Mouse (Mus musculus) kidney, embryonic 15.5 days (tissue): Measurements from ENCODE around the gene Msh5. TPM values are rescaled to one million over a fixed set of nuclear protein-coding genes. Genes with fewer than 3 reads are reported as not detected.
A peak's percentile ranks its signal among the peaks of the same experiment; 100 is the strongest.
"Not testable (repeated sequence)": the region's sequence is repeated elsewhere in the genome, so short reads cannot be mapped to it uniquely, and the experiment has no call there.

Source experiments
- ATAC-seq: fragments of 200-750 bp; cut with Nextera tagmentation; replicated peaks from 2 replicates; pipeline ENCODE4 v1.8.0; 2017; ENCODE audit warnings: moderate TSS enrichment; ENCODE audit not compliant: low FRiP score
- H3K27ac ChIP-seq: fragments of 300-500 bp; sonication (generic); 2 replicates; pipeline ENCODE4 v1.5.1; 2015; ENCODE audit warnings: mild to moderate bottlenecking, inconsistent platforms
- H3K27me3 ChIP-seq: fragments of 300-500 bp; sonication (generic); 2 replicates; pipeline ENCODE4 v1.6.1; 2015; ENCODE audit warnings: inconsistent platforms
- H3K36me3 ChIP-seq: fragments of 300-500 bp; sonication (generic); 2 replicates; pipeline ENCODE4 v1.6.1; 2015; ENCODE audit warnings: inconsistent platforms
- H3K4me1 ChIP-seq: fragments of 300-500 bp; sonication (generic); 2 replicates; pipeline ENCODE4 v1.6.1; 2015; ENCODE audit warnings: inconsistent platforms
- H3K4me2 ChIP-seq: fragments of 300-500 bp; sonication (generic); 2 replicates; pipeline ENCODE4 v1.6.1; 2015; ENCODE audit warnings: moderate library complexity, mild to moderate bottlenecking, inconsistent platforms
- H3K4me3 ChIP-seq: fragments of 300-500 bp; sonication (generic); replicated peaks from 2 replicates; pipeline ENCODE4 v1.5.1; 2015; ENCODE audit warnings: mild to moderate bottlenecking, inconsistent platforms
- H3K9ac ChIP-seq: fragments of 300-500 bp; sonication (generic); 2 replicates; pipeline ENCODE4 v1.6.1; 2015; ENCODE audit warnings: mild to moderate bottlenecking, inconsistent platforms
- H3K9me3 ChIP-seq: fragments of 300-500 bp; sonication (generic); replicated peaks from 2 replicates; pipeline ENCODE4 v1.6.1; 2016; ENCODE audit warnings: inconsistent platforms
- WGBS: fragments of 180-500 bp; shearing (Covaris S2); methylation state at CpG from one replicate; pipeline ENCODE4 v1.1.7; 2015; ENCODE audit warnings: mixed read lengths; 5-methylcytosine and 5-hydroxymethylcytosine counted together
- polyA plus RNA-seq: library from polyadenylated mRNA; unstranded; fragments of >200 nt; fragmentation: Nextera tagmentation; extraction: Ambion mirVana; gene quantifications from 2 replicates; pipeline ENCODE4 v1.2.1, GENCODE M21; 2015

The Msh5 gene
- polyA plus RNA-seq, 1 experiment from 2014 or later = 5.4 TPM

DNA sequence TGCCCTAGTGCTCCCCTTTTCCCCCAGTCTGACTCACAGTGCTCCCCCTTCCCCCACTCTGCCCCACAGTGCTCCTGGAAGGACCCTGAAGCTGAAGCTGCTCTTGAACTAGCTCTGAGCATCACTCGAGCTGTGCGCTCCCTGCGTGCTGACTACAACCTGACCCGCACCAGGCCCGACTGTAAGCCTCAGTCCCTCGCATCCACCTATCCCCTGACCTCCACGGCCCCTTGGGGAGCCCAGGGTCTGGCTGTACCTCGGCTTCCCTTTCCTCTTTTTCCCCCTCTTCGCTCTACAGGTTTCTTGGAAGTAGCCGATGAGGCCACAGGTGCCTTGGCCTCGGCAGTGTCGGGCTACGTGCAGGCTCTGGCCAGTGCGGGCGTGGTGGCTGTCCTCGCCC, 31.2 kb downstream of the Msh5 start:
- WGBS = 93% methylated on average over 16 of the region's 16 CpGs
- no peak overlapping the region for H3K9ac ChIP-seq
- ATAC-seq = no peak

DNA sequence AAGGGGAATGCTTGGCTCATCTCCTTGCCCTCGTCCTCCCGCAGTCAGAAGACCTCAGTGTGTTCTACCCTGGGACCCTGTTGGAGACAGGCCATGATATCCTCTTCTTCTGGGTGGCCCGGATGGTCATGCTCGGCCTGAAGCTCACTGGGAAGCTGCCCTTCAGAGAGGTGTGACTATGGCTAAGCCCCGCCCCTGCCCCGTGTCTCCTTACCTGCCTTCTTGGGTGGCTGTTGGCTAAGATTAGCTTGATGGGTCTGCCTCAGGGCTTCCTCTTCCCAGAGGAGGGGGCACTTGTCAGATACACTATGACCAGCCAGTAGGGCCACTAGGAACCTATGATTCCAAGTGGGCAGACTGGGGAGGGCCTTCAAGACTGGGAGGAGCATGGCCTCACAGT, 33.3 kb downstream of the Msh5 start:
- Histone ChIP-seq H3K4me1 (peaks cover 10% of the 10 kb centered on the region), H3K36me3 (peaks cover 90% of the 10 kb centered on the region), H3K27ac (no peak overlapping the region), H3K9me3 (no peaks in the 10 kb centered on the region), H3K4me2 (no peak overlapping the region), H3K9ac (no peak overlapping the region), H3K27me3 (no peaks in the 10 kb centered on the region), H3K4me3 (no peak overlapping the region)
- no peak for ATAC-seq
- 78% methylated on average over 6 of the region's 6 CpGs for WGBS

More for the DNA sequence above, 31.2 kb downstream of the Msh5 start:
- Histone ChIP-seq H3K4me1 (peaks cover 10% of the 10 kb centered on the region), H3K27ac (no peak overlapping the region), H3K36me3 (peaks cover 69% of the 10 kb centered on the region), H3K4me2 (no peak overlapping the region), H3K4me3 (no peak overlapping the region), H3K9me3 (no peaks in the 10 kb centered on the region), H3K27me3 (no peaks in the 10 kb centered on the region)

DNA sequence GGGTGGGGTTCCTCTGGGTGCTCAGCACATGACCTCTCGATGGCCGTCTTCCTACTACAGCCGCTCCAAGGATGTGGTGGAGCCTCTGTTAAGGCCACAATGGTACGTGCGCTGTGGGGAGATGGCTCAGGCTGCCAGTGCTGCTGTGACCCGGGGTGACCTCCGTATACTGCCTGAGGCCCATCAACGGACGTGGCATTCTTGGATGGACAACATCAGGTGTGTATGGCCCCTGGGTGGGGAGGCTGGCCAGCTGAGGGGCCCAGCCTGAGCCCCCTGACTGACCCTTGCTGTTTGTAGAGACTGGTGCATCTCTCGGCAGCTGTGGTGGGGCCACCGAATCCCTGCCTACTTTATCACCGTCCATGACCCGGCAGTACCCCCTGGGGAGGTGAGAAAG, 34.1 kb downstream of the Msh5 start:
- 83% methylated on average over 13 of the region's 13 CpGs for WGBS
- Histone ChIP-seq H3K27ac (no peak overlapping the region), H3K4me3 (no peak overlapping the region), H3K4me1 (peaks cover 10% of the 10 kb centered on the region), H3K4me2 (no peak overlapping the region), H3K27me3 (no peaks in the 10 kb centered on the region), H3K9ac (no peak overlapping the region), H3K36me3 (peaks cover 98% of the 10 kb centered on the region), H3K9me3 (no peaks in the 10 kb centered on the region)
- no peak for ATAC-seq

DNA sequence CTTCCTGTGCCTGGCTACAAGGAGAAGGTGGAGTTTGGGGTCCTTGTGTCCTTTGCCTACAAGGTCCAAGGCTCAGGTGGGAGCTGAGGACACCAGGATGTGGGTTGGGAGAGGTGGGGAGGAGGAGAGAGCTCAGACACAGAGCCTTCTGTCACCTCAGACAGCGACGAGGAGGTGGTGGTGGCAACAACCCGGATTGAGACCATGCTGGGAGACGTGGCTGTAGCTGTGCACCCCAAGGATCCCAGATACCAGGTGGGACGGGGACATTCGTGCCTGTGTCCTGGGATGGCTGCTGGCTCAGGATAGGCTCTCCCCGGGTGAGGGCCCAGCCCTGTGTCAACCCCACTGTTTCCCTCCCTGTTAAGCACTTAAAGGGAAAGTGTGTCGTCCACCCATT, 35.1 kb downstream of the Msh5 start:
- Histone ChIP-seq H3K9ac (no peak overlapping the region), H3K4me2 (no peak overlapping the region), H3K27me3 (no peaks in the 10 kb centered on the region), H3K4me1 (peaks cover 6% of the 10 kb centered on the region), H3K9me3 (no peaks in the 10 kb centered on the region), H3K4me3 (no peak overlapping the region), H3K36me3 (peaks cover 100% of the 10 kb centered on the region), H3K27ac (no peak overlapping the region)
- 95% methylated on average over 8 of the region's 8 CpGs for WGBS
- ATAC-seq = no peak

DNA sequence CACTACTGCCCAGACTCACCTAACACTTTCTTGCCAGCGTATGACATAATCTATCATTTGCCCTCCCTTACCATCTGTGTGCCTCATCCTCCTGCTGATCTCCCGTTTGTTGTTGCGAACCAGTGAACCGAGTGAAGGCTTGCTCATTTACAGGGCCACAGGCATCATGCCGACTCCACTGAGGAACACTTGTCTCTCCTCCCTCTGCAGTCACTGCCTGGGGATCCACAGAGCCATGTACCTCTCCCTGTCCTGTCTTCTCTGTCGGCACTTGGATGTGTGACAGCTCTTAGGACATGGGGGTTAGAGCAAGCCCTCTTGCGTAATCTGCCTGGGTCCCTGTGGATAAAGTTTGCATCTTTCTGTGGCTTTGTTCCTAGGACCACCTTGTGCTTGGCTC, 37.0 kb downstream of the Msh5 start:
- H3K27me3 ChIP-seq = no peaks in the 10 kb centered on the region
- ATAC-seq = no peak
- no peak overlapping the region for H3K4me2 ChIP-seq
- H3K9ac ChIP-seq = no peak overlapping the region
- H3K9me3 ChIP-seq = no peaks in the 10 kb centered on the region
- H3K27ac ChIP-seq = no peak overlapping the region
- peaks cover 98% of the 10 kb centered on the region for H3K36me3 ChIP-seq
- WGBS = 78% methylated on average over 7 of the region's 7 CpGs
- H3K4me3 ChIP-seq = no peak overlapping the region
- no peaks in the 10 kb centered on the region for H3K4me1 ChIP-seq

DNA sequence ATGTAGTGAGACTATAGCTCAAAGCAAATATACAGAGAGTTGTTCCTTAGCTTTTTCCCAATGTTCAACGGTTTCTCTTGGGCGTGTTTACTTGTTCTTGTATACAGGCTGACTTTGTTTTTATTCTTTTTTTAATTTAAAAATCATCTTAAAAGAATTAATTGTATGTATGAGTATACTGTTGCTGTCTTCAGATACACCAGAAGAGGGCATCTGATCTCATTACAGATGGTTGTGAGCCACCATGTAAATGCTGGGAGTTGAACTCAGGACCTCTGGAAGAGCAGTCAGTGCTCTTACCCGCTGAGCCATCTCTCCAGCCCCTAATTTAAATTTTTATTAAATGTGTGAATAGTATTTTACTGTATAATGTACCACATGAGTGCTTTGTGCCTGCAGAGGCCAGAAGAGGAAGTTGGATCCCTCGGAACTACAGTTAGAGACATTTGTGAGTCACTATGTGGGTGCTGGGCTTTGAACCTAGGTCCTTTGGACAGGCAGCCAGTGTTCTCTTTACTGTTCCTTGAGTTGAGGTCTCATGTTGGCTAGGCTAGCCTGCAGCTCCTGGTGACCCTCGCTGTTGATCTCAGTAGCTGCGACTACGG, 39.1 kb downstream of the Msh5 start:
- ATAC-seq = no peak
- peaks cover 85% of the 10 kb centered on the region for H3K36me3 ChIP-seq
- WGBS = 97% methylated on average over 7 of the region's 7 CpGs
- H3K27me3 ChIP-seq = no peaks in the 10 kb centered on the region
- no peaks in the 10 kb centered on the region for H3K9me3 ChIP-seq
- H3K9ac ChIP-seq = no peak overlapping the region
- H3K4me2 ChIP-seq = no peak overlapping the region
- no peak overlapping the region for H3K27ac ChIP-seq
- peaks cover 13% of the 10 kb centered on the region for H3K4me1 ChIP-seq
- H3K4me3 ChIP-seq = no peak overlapping the region

DNA sequence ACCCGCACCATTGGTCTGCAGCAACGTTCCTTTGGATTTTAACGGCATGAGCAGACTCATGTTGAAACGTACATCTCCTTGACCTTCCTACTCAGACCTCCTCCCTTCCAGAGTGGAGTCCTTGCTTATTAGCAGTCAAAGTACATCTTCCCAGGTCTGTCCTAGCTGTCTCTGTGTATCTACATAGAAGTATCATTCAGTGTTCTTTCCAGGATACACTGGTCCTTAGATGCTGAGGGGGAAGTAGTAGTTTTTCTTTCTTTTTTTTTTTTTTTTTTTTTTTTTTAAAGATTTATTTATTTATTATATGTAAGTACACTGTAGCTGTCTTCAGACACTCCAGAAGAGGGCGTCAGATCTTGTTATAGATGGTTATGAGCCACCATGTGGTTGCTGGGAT, 40.6 kb downstream of the Msh5 start:
- not testable (repeated sequence) for H3K4me3 ChIP-seq, ATAC-seq, H3K4me2 ChIP-seq, H3K27ac ChIP-seq, H3K27me3 ChIP-seq, H3K9me3 ChIP-seq, H3K9ac ChIP-seq
- Histone ChIP-seq H3K4me1 (peaks cover 20% of the 10 kb centered on the region), H3K36me3 (peaks cover 69% of the 10 kb centered on the region)
- WGBS = 91% methylated on average over 5 of the region's 5 CpGs

DNA sequence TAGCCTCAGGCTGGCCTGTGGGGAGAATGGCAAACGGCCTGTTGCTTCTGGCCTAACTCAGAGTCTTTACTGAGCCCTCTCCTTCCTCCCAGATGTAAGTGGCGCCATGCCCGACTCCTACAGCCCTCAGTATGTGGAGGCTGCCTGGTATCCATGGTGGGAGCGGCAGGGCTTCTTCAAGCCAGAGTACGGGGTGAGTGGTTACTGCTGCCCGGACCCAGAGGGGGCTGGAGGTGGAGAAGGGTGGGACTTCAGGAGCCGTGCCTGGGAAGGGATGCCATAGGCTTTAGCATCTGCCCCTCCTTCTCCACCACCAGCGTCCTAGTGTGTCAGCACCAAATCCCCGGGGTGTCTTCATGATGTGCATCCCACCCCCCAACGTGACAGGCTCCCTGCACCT, 41.4 kb downstream of the Msh5 start:
- Histone ChIP-seq H3K4me1 (peaks cover 20% of the 10 kb centered on the region), H3K4me2 (no peak overlapping the region), H3K9ac (no peak overlapping the region), H3K27me3 (no peaks in the 10 kb centered on the region), H3K9me3 (no peaks in the 10 kb centered on the region), H3K27ac (no peak overlapping the region), H3K4me3 (no peak overlapping the region), H3K36me3 (peaks cover 62% of the 10 kb centered on the region)
- 93% methylated on average over 10 of the region's 10 CpGs for WGBS
- no peak for ATAC-seq

DNA sequence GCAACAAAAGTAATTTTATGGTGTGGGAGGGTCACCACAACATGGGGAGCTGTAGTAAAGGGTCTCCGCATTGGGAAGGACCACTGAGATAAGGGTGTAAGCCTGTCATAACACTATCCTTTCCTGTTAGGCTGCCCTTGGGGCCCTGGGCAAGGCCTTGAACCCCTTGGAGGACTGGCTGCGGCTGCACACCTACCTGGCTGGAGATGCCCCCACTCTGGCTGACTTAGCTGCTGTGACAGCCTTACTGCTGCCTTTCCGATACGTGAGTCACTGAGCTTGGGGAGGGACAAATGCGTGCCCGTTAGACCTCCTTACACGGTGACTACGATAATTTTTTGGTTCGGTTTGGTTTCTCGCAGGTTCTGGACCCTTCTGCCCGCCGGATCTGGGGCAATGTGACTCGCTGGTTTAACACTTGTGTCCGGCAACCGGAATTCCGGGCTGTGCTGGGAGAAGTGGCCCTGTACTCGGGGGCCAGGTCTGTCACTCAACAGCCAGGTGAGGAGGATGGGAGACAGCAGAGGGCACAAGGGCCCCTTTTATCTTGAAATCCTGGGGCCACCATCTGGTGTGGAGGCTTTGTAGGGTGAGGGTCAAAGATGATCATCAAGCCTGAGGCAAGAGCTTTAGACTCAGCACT, 42.3 kb downstream of the Msh5 start:
- WGBS = 92% methylated on average over 17 of the region's 17 CpGs
- Histone ChIP-seq H3K27me3 (no peaks in the 10 kb centered on the region), H3K4me1 (peaks cover 29% of the 10 kb centered on the region), H3K27ac (no peak overlapping the region), H3K9me3 (no peaks in the 10 kb centered on the region), H3K9ac (0 out of 2 replicates have a peak overlapping the region, but pooled peaks have one; percentile 0), H3K4me3 (no peak overlapping the region), H3K4me2 (no peak overlapping the region), H3K36me3 (peaks cover 52% of the 10 kb centered on the region)
- ATAC-seq = no peak

DNA sequence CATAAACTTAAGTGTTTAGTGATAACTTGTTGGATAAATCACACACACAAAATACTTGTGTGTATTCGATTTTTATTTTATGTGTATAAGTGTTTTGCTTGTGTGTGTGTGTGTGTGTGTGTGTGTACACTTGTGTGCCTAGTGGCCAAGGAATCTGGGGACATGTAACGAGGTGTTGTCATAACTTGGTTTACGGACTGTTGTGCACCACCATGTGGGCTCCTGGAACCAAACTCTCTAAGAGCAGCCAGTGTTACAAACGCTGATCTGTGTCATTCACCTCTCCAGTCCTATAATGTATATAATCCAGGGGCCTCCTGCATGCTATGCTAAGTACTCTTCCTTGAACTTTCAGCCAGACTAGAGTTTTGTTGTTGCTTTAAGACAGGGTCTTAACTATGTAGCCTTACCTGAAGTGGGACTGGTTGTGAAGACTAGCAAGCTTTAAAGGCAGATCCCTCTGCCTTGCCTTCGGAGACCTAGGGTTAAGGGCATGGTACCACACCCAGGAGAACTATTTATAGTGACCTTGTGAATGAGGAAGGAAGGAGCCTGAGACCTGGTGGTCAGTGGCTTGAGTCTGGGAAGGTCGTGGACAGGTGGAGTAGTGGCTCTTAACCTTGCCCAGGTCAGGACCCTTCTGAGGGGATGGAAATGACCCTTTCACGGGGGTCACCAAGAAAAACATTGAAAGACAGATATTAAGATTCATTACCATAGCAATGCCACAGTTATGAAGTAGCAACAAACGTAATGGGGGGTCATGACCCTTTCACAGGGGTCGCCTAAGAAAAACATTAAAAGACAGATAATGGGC, 43.3 kb downstream of the Msh5 start:
- H3K9ac ChIP-seq = peak overlapping the region; percentile 95
- H3K4me1 ChIP-seq = peaks cover 38% of the 10 kb centered on the region
- no peak for ATAC-seq
- H3K36me3 ChIP-seq = peaks cover 51% of the 10 kb centered on the region
- H3K27ac ChIP-seq = no peak overlapping the region
- WGBS = 44% methylated on average over 9 of the region's 9 CpGs
- H3K27me3 ChIP-seq = no peaks in the 10 kb centered on the region
- H3K4me2 ChIP-seq = peak overlapping the region; percentile 96
- H3K9me3 ChIP-seq = no peaks in the 10 kb centered on the region
- peak overlapping the region; percentile 82 for H3K4me3 ChIP-seq

DNA sequence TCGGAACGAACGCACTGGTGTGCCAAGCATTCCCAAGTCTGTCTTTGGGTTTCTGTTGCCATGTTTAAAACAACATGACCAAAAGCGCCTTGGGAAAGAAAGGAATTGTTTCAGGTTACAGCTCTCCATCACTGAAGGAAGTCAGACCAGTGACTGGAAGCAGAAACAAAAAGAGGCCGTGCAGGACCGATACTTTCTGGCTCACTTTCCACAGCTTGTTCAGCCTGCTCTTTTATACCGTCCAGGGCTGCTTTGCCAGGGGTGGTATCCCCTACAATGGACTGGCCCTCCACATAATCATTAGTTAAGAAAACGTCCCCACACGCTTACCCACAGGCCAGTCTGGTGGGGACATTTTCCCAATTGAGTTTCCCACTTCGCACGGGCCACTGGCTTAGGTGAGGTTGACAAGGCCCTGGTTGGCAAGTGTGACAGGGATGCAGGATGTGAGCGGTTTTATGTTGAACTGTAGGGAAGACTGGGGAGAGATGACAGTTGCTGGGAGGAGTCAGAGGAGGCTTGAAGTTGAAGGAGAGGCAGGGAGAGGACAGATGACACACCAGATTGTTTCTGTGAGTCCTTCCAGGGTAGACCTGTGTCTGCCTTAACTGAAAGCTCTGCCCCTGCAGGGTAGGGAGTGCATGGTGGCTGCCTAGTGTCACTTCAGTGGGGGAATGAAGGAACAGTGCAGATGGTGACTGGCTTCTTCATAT, 44.2 kb downstream of the Msh5 start:
- H3K36me3 ChIP-seq = peaks cover 51% of the 10 kb centered on the region
- no peak for ATAC-seq
- H3K4me2 ChIP-seq = peak overlapping the region; percentile 96
- H3K9me3 ChIP-seq = no peaks in the 10 kb centered on the region
- peak overlapping the region; percentile 95 for H3K9ac ChIP-seq
- H3K27ac ChIP-seq = peak overlapping the region; percentile 99
- H3K27me3 ChIP-seq = no peaks in the 10 kb centered on the region
- peak overlapping the region; percentile 82 for H3K4me3 ChIP-seq
- peaks cover 41% of the 10 kb centered on the region for H3K4me1 ChIP-seq
- WGBS = 4% methylated on average over 12 of the region's 12 CpGs
